Mouse (Mus musculus) layer of hippocampus, postnatal 36 days (tissue): ENCODE data around the gene Fam178b. TPM values are rescaled to one million over a fixed set of nuclear protein-coding genes. Genes with fewer than 3 reads are reported as not detected.
"Not testable (repeated sequence)": the region's sequence is repeated elsewhere in the genome, so short reads cannot be mapped to it uniquely, and the experiment has no call there.

ENCODE experiments used
- DNase-seq, 2 experiments: peaks; one replicate each; pipeline ENCODE4 v3.0.0; 2022
- total RNA-seq, 2 experiments: library from RNA; stranded (reverse); gene quantifications; 2 replicates each; pipeline ENCODE4 v1.2.3; 2021

Gene Fam178b
- total RNA-seq, 2 experiments from 2014 or later = not detected

- DNase-seq = no peak
These were observed 11.7 kb downstream of the Fam178b start for GRCm38 (mm10) chr1:36671260-36671659.

- no peak for DNase-seq
These were observed 12.7 kb downstream of the Fam178b start for GRCm38 (mm10) chr1:36670256-36670655.

GRCm38 (mm10) chr1:36668007-36668406 is 15.0 kb downstream of the Fam178b start:
- not testable (repeated sequence) for DNase-seq

- no peak for DNase-seq
These were observed 17.0 kb downstream of the Fam178b start for GRCm38 (mm10) chr1:36665934-36666333.

GRCm38 (mm10) chr1:36665165-36665723 is 17.7 kb downstream of the Fam178b start:
- no peak for DNase-seq

GRCm38 (mm10) chr1:36664457-36664856 is 18.5 kb downstream of the Fam178b start:
- DNase-seq = no peak

GRCm38 (mm10) chr1:36658621-36659399 is 24.2 kb downstream of the Fam178b start:
- DNase-seq = no peak

GRCm38 (mm10) chr1:36657658-36658415 is 25.1 kb downstream of the Fam178b start:
- no peak for DNase-seq

GRCm38 (mm10) chr1:36656233-36656632 is 26.8 kb downstream of the Fam178b start:
- DNase-seq = no peak

GRCm38 (mm10) chr1:36655039-36655438 is 27.9 kb downstream of the Fam178b start:
- DNase-seq = no peak

- DNase-seq = no peak
These were observed 35.4 kb downstream of the Fam178b start for GRCm38 (mm10) chr1:36647631-36648030.

- DNase-seq = no peak
These were observed 36.7 kb downstream of the Fam178b start for GRCm38 (mm10) chr1:36646285-36646684.

- DNase-seq = no peak
These were observed 38.4 kb downstream of the Fam178b start for GRCm38 (mm10) chr1:36644615-36645007.

- DNase-seq = no peak
These were observed 38.9 kb downstream of the Fam178b start for GRCm38 (mm10) chr1:36643957-36644614.

GRCm38 (mm10) chr1:36635826-36636485 is 47.0 kb downstream of the Fam178b start:
- no peak for DNase-seq

- peak; percentile 57 for DNase-seq
These were observed 48.0 kb downstream of the Fam178b start for GRCm38 (mm10) chr1:36634940-36635339.

GRCm38 (mm10) chr1:36633920-36634319 is 49.1 kb downstream of the Fam178b start:
- no peak for DNase-seq

- DNase-seq = no peak
These were observed 50.1 kb downstream of the Fam178b start for GRCm38 (mm10) chr1:36632846-36633245.

- no peak for DNase-seq
These were observed 50.9 kb downstream of the Fam178b start for GRCm38 (mm10) chr1:36632090-36632489.

- DNase-seq = no peak
These were observed 51.6 kb downstream of the Fam178b start for GRCm38 (mm10) chr1:36631391-36631790.

GRCm38 (mm10) chr1:36630053-36630739 is 52.8 kb downstream of the Fam178b start:
- no peak for DNase-seq

- DNase-seq = no peak
These were observed 54.4 kb downstream of the Fam178b start for GRCm38 (mm10) chr1:36628585-36628984.
